Mouse (Mus musculus): ENCODE measurements at regions not wholly inside any gene's neighbourhood (a gene's known extent, or its start where the extent isn't known, plus 50 kb on each side); places are given as distances from the start of the nearest gene placed in this dataset.

DNA sequence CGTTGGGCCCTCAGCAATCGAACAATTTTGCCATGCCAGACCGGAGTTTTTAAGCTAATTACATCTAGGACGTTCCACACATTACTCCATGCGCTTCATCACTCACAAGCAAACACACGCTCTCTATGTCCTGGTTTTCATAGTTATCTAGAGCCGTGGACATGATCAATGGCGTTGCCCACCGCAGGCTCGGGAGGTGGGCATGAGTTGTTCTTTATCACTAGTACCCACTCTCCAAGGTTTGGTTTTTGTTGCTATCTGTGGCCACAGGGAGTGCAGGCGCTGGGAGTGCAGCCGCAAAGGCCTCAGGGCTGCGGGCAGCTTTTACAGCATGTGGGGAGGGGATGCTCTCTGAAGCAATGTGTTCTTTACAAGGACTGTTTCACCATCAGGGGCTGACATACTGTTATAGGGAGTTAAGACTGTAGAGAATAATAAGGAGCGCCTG lies 226.8 kb downstream of the Ankrd50 start:
- no peak for DNase-seq (ENCODE audit: extremely low read depth, insufficient read length, low spot score)

GRCm38 (mm10) chr3:38257076-38257842 lies 227.4 kb downstream of the Ankrd50 start:
- peak; percentile 37 for DNase-seq (ENCODE audit: extremely low read depth, insufficient read length, low spot score)

GRCm38 (mm10) chr3:38255674-38256073 lies 229.0 kb downstream of the Ankrd50 start:
- DNase-seq (ENCODE audit: extremely low read depth, insufficient read length, low spot score), result peak; percentile 41

DNA sequence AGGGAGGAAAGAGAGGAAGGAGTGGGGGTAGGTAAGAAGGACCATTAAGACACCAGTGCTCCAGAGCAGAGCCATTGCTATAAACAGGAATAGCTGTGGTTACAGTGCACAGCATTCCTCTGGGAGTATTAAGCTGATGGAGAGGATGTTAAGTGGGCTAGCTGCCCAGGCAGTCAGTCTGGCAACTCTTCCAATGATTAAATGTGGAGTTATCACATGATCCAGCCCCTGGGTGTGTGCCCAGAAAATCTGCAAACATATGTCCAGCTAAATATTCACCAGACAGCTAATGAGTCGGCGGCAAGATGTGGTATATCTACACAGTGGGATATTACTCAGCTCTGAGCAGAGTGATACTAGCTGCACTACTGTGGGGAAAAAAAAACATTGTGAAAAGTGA lies 229.7 kb downstream of the Ankrd50 start:
- peak; percentile 86 for DNase-seq (ENCODE audit: extremely low read depth, insufficient read length, low spot score)

- no peak for DNase-seq (ENCODE audit: extremely low read depth, insufficient read length, low spot score)
Observed at GRCm38 (mm10) chr3:38251592-38251991, 233.1 kb downstream of the Ankrd50 start.

- no peak for DNase-seq (ENCODE audit: extremely low read depth, insufficient read length, low spot score)
Observed at GRCm38 (mm10) chr3:38250552-38250951, 234.1 kb downstream of the Ankrd50 start.

- no peak for DNase-seq (ENCODE audit: extremely low read depth, insufficient read length, low spot score)
Observed at GRCm38 (mm10) chr3:38248941-38249340, 235.7 kb downstream of the Ankrd50 start.

- no peak for DNase-seq (ENCODE audit: extremely low read depth, insufficient read length, low spot score)
Observed at GRCm38 (mm10) chr3:38246439-38246838, 238.2 kb downstream of the Ankrd50 start.

- DNase-seq (ENCODE audit: extremely low read depth, insufficient read length, low spot score), result no peak
Observed at GRCm38 (mm10) chr3:38243209-38243608, 241.4 kb downstream of the Ankrd50 start.

DNA sequence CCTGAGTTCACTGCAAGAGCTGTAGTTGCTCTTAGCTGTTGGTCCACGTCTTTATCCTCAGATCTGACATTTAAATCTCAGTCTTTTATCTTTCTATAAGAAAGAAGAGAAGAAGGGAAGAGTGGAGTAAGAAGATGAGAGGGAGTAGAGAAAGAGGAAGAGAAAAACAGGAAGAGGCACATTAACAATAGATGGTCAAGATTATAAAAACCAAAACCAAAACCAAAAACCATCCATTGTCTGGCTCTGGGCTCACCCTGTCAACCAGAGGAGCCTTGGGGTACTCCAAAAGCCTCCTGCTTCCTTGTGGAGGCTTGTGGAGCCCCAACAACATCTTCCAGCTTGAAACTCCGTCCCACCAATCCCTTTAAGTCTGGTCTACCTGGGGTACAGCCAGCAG lies 247.0 kb downstream of the Ankrd50 start:
- DNase-seq (ENCODE audit: extremely low read depth, insufficient read length, low spot score), result no peak

- DNase-seq (ENCODE audit: extremely low read depth, insufficient read length, low spot score), result peak; percentile 76
Observed at GRCm38 (mm10) chr3:38235736-38236083, 248.9 kb downstream of the Ankrd50 start.

DNA sequence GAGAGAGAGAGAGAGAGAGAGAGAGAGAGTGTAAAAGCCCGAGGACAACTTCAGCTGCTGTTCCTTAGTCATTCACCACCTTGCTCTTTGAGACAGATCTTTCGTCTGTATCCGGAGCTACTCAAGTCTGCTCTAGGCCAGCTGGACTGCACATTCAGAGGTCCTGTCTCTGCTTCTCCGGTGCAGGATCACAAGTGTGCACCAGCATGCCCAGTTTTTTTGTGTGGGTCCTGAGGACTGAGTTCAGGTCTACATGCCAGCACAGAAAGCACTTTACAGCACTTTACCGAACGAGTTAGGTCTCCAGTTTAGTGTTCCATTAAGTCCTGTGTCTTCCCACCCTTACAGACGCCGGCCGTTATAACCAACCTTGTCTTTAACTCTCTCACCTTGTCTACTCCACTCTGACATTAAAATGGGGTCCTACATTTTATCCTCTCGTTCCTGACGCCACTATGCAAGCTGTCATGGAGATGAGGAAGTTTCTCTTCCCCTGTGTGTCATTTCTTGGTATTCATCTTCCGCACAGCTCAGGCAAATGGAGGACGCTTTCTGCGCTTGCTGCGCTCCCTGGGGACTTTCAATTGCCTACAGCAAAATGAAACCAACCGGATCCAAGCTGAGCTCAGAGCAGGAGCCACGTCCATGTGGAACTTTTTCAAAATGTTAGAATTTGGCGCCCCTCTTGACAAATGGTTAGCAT lies 249.5 kb downstream of the Ankrd50 start:
- DNase-seq (ENCODE audit: extremely low read depth, insufficient read length, low spot score), result peak; percentile 37

DNA sequence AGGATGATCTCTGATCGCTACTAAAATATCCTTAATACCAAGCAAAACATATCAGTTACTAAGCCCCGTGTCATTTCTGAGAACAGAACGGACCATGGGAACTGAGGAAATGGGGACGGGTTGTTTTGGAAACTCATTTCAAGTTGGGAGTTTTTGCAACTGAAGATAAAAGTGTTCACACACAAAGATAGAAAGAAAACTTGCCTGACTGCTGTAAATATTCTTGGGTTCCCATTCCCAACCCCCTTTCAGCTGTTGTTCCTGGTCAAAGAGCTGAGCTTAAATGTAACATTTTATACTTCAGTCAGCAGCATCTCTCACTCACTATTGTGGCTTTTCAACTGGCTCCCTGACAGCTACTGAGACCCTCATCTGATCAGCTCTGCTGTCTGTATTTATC lies 250.1 kb downstream of the Ankrd50 start:
- DNase-seq (ENCODE audit: extremely low read depth, insufficient read length, low spot score), result no peak

GRCm38 (mm10) chr3:38234006-38234405 lies 250.6 kb downstream of the Ankrd50 start:
- no peak for DNase-seq (ENCODE audit: extremely low read depth, insufficient read length, low spot score)

GRCm38 (mm10) chr3:38233091-38233490 lies 251.6 kb downstream of the Ankrd50 start:
- no peak for DNase-seq (ENCODE audit: extremely low read depth, insufficient read length, low spot score)

- DNase-seq (ENCODE audit: extremely low read depth, insufficient read length, low spot score), result peak; percentile 60
Observed at GRCm38 (mm10) chr3:38232111-38233076, 252.2 kb downstream of the Ankrd50 start.

GRCm38 (mm10) chr3:38231506-38231905 lies 253.1 kb downstream of the Ankrd50 start:
- no peak for DNase-seq (ENCODE audit: extremely low read depth, insufficient read length, low spot score)

GRCm38 (mm10) chr3:38230796-38231195 lies 253.8 kb downstream of the Ankrd50 start:
- DNase-seq (ENCODE audit: extremely low read depth, insufficient read length, low spot score), result no peak

DNA sequence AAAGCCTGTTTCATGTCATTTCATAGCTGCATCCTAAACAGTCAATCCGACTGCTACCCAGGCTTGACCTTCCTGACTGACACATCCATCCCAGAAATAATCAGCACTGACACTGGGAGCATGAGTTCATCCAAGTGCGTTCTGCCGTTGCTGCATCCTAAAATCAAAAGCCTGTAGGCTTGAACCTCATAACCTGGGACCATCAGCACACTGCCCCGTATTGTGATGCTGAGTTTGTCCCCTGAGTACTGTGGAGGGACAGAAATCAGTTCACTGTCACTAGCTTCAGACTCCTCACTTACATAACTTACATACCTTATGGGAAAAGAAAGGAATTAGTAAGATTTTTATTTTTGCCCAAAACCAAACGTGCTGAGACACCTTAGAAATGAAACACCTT lies 255.0 kb downstream of the Ankrd50 start:
- DNase-seq (ENCODE audit: extremely low read depth, insufficient read length, low spot score), result no peak

GRCm38 (mm10) chr3:38229051-38229450 lies 255.6 kb downstream of the Ankrd50 start:
- DNase-seq (ENCODE audit: extremely low read depth, insufficient read length, low spot score), result no peak

DNA sequence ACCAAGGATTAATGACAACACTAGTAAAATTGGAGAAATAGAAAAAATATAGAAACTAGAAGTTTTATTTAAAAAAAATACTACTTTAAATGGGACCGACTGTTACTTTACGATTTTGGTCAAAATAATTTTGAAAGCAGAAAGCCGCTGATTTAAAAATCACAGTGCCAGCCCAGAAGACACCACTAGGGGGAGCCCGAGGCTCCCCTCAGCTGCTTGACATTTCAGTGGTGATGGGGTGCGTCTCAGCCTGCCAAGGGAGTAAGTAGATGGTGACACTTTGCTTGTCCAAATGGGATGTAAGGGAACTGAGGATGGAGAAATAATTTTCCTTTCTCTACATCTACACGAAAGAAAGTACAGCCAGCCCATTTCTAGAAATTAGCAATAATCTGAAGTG lies 257.0 kb downstream of the Ankrd50 start:
- peak; percentile 37 for DNase-seq (ENCODE audit: extremely low read depth, insufficient read length, low spot score)
